Mouse (Mus musculus): Measurements from ENCODE around the gene Ints6. TPM values are rescaled to one million over a fixed set of nuclear protein-coding genes. Genes with fewer than 3 reads are reported as not detected.
A peak's percentile ranks its signal among the peaks of the same experiment; 100 is the strongest.

Gene Ints6
- polyA plus RNA-seq (2014; fragmentation: Nextera tagmentation; extraction: Ambion mirVana): 26.1 and 32.1 TPM in 2 replicates

GRCm38 (mm10) chr14:62761036-62761881, at the start of gene Ints6:
Ints6 (minus strand) TSS chr14:62761169.
- H3K27ac ChIP-seq (ENCODE audit: low read depth, low read length): peak within 1 kb of the TSS; percentile 98
- under 1% methylated on average over 59 of the region's 72 CpGs for WGBS
- peaks cover 12% of the 10 kb centered on the region for H3K36me3 ChIP-seq (ENCODE audit: control insufficient read depth, insufficient read depth, low read length)
- ATAC-seq (ENCODE audit: low FRiP score, low TSS enrichment): peak; percentile 97
- peak within 1 kb of the TSS; percentile 99 for H3K4me3 ChIP-seq (ENCODE audit: low read length)
- peak within 1 kb of the TSS; percentile 57 for H3K4me2 ChIP-seq (replicated peaks; ENCODE audit: low read depth, low read length)
- no peaks in the 10 kb centered on the region for H3K27me3 ChIP-seq (ENCODE audit: control insufficient read depth, insufficient read depth, low read length)
- H3K9me3 ChIP-seq (ENCODE audit: control insufficient read depth, low read length): no peaks in the 10 kb centered on the region
- peak within 1 kb of the TSS; percentile 99 for H3K9ac ChIP-seq (ENCODE audit: low read depth, low read length)
- 0 out of 2 replicates have a peak, but pooled peaks cover 3% of the 10 kb centered on the region for H3K4me1 ChIP-seq (ENCODE audit: control insufficient read depth, insufficient read depth, low read length)

- no peaks in the 10 kb centered on the region for H3K4me1 ChIP-seq (ENCODE audit: control insufficient read depth, insufficient read depth, low read length)
- 46% methylated on average over 7 of the region's 7 CpGs for WGBS
- no peak overlapping the region for H3K9ac ChIP-seq (ENCODE audit: low read depth, low read length)
- no peaks in the 10 kb centered on the region for H3K36me3 ChIP-seq (ENCODE audit: control insufficient read depth, insufficient read depth, low read length)
- no peaks in the 10 kb centered on the region for H3K9me3 ChIP-seq (ENCODE audit: control insufficient read depth, low read length)
- H3K4me3 ChIP-seq (ENCODE audit: low read length): no peak overlapping the region
- no peak for ATAC-seq (ENCODE audit: low FRiP score, low TSS enrichment)
- no peak overlapping the region for H3K4me2 ChIP-seq (replicated peaks; ENCODE audit: low read depth, low read length)
- no peaks in the 10 kb centered on the region for H3K27me3 ChIP-seq (ENCODE audit: control insufficient read depth, insufficient read depth, low read length)
- no peak overlapping the region for H3K27ac ChIP-seq (ENCODE audit: low read depth, low read length)
These were observed 47.9 kb upstream of the Ints6 start for GRCm38 (mm10) chr14:62808661-62809523.

GRCm38 (mm10) chr14:62806921-62807320, 46.0 kb upstream of the Ints6 start:
- 19% methylated on average over 3 of the region's 3 CpGs for WGBS
- Histone ChIP-seq H3K9me3 (ENCODE audit: control insufficient read depth, low read length) (no peaks in the 10 kb centered on the region), H3K4me1 (ENCODE audit: control insufficient read depth, insufficient read depth, low read length) (no peaks in the 10 kb centered on the region), H3K27me3 (ENCODE audit: control insufficient read depth, insufficient read depth, low read length) (no peaks in the 10 kb centered on the region), H3K9ac (ENCODE audit: low read depth, low read length) (no peak overlapping the region), H3K4me3 (ENCODE audit: low read length) (no peak overlapping the region), H3K27ac (ENCODE audit: low read depth, low read length) (no peak overlapping the region), H3K36me3 (ENCODE audit: control insufficient read depth, insufficient read depth, low read length) (no peaks in the 10 kb centered on the region), H3K4me2 (replicated peaks; ENCODE audit: low read depth, low read length) (no peak overlapping the region)
- no peak for ATAC-seq (ENCODE audit: low FRiP score, low TSS enrichment)

GRCm38 (mm10) chr14:62803204-62803603, 42.2 kb upstream of the Ints6 start:
- no peaks in the 10 kb centered on the region for H3K9me3 ChIP-seq (ENCODE audit: control insufficient read depth, low read length)
- H3K4me1 ChIP-seq (ENCODE audit: control insufficient read depth, insufficient read depth, low read length): no peaks in the 10 kb centered on the region
- WGBS: 29% methylated on average over 5 of the region's 5 CpGs
- no peak overlapping the region for H3K27ac ChIP-seq (ENCODE audit: low read depth, low read length)
- H3K36me3 ChIP-seq (ENCODE audit: control insufficient read depth, insufficient read depth, low read length): no peaks in the 10 kb centered on the region
- no peak overlapping the region for H3K4me2 ChIP-seq (replicated peaks; ENCODE audit: low read depth, low read length)
- no peaks in the 10 kb centered on the region for H3K27me3 ChIP-seq (ENCODE audit: control insufficient read depth, insufficient read depth, low read length)
- no peak overlapping the region for H3K4me3 ChIP-seq (ENCODE audit: low read length)
- no peak overlapping the region for H3K9ac ChIP-seq (ENCODE audit: low read depth, low read length)
- ATAC-seq (ENCODE audit: low FRiP score, low TSS enrichment): peak; percentile 71

GRCm38 (mm10) chr14:62800791-62801190, 39.8 kb upstream of the Ints6 start:
- no peak overlapping the region for H3K9ac ChIP-seq (ENCODE audit: low read depth, low read length)
- 85% methylated on average over 3 of the region's 3 CpGs for WGBS
- no peaks in the 10 kb centered on the region for H3K9me3 ChIP-seq (ENCODE audit: control insufficient read depth, low read length)
- no peaks in the 10 kb centered on the region for H3K4me1 ChIP-seq (ENCODE audit: control insufficient read depth, insufficient read depth, low read length)
- no peaks in the 10 kb centered on the region for H3K27me3 ChIP-seq (ENCODE audit: control insufficient read depth, insufficient read depth, low read length)
- H3K27ac ChIP-seq (ENCODE audit: low read depth, low read length): no peak overlapping the region
- H3K4me3 ChIP-seq (ENCODE audit: low read length): no peak overlapping the region
- no peaks in the 10 kb centered on the region for H3K36me3 ChIP-seq (ENCODE audit: control insufficient read depth, insufficient read depth, low read length)
- ATAC-seq (ENCODE audit: low FRiP score, low TSS enrichment): no peak
- no peak overlapping the region for H3K4me2 ChIP-seq (replicated peaks; ENCODE audit: low read depth, low read length)

- Histone ChIP-seq H3K36me3 (ENCODE audit: control insufficient read depth, insufficient read depth, low read length) (no peaks in the 10 kb centered on the region), H3K4me1 (ENCODE audit: control insufficient read depth, insufficient read depth, low read length) (no peaks in the 10 kb centered on the region), H3K9me3 (ENCODE audit: control insufficient read depth, low read length) (no peaks in the 10 kb centered on the region), H3K9ac (ENCODE audit: low read depth, low read length) (no peak overlapping the region), H3K27ac (ENCODE audit: low read depth, low read length) (no peak overlapping the region), H3K4me3 (ENCODE audit: low read length) (no peak overlapping the region), H3K27me3 (ENCODE audit: control insufficient read depth, insufficient read depth, low read length) (no peaks in the 10 kb centered on the region), H3K4me2 (replicated peaks; ENCODE audit: low read depth, low read length) (peak overlapping the region; percentile 38; the same call in 1 of the 2 replicates)
- 3% methylated on average over 4 of the region's 4 CpGs for WGBS
- 0 out of 2 replicates have a peak, but pooled peaks have one; percentile 72 for ATAC-seq (ENCODE audit: low FRiP score, low TSS enrichment)
These were observed 37.7 kb upstream of the Ints6 start for GRCm38 (mm10) chr14:62798608-62799101.

GRCm38 (mm10) chr14:62795719-62796118, 34.8 kb upstream of the Ints6 start:
- no peaks in the 10 kb centered on the region for H3K27me3 ChIP-seq (ENCODE audit: control insufficient read depth, insufficient read depth, low read length)
- no peaks in the 10 kb centered on the region for H3K36me3 ChIP-seq (ENCODE audit: control insufficient read depth, insufficient read depth, low read length)
- ATAC-seq (ENCODE audit: low FRiP score, low TSS enrichment): no peak
- H3K4me2 ChIP-seq (replicated peaks; ENCODE audit: low read depth, low read length): no peak overlapping the region
- no peak overlapping the region for H3K27ac ChIP-seq (ENCODE audit: low read depth, low read length)
- WGBS: 85% methylated on average over 7 of the region's 7 CpGs
- no peak overlapping the region for H3K9ac ChIP-seq (ENCODE audit: low read depth, low read length)
- no peak overlapping the region for H3K4me3 ChIP-seq (ENCODE audit: low read length)
- H3K4me1 ChIP-seq (ENCODE audit: control insufficient read depth, insufficient read depth, low read length): no peaks in the 10 kb centered on the region
- no peaks in the 10 kb centered on the region for H3K9me3 ChIP-seq (ENCODE audit: control insufficient read depth, low read length)

- Histone ChIP-seq H3K27me3 (ENCODE audit: control insufficient read depth, insufficient read depth, low read length) (no peaks in the 10 kb centered on the region), H3K36me3 (ENCODE audit: control insufficient read depth, insufficient read depth, low read length) (no peaks in the 10 kb centered on the region), H3K9ac (ENCODE audit: low read depth, low read length) (no peak overlapping the region), H3K27ac (ENCODE audit: low read depth, low read length) (no peak overlapping the region), H3K4me1 (ENCODE audit: control insufficient read depth, insufficient read depth, low read length) (no peaks in the 10 kb centered on the region), H3K9me3 (ENCODE audit: control insufficient read depth, low read length) (no peaks in the 10 kb centered on the region), H3K4me2 (replicated peaks; ENCODE audit: low read depth, low read length) (no peak overlapping the region), H3K4me3 (ENCODE audit: low read length) (no peak overlapping the region)
- WGBS: 48% methylated on average over 4 of the region's 4 CpGs
- ATAC-seq (ENCODE audit: low FRiP score, low TSS enrichment): no peak
These were observed 28.3 kb upstream of the Ints6 start for GRCm38 (mm10) chr14:62789282-62789681.

Measured in kidney, embryonic 14.5 days (tissue).